In the genomic region with DNA sequence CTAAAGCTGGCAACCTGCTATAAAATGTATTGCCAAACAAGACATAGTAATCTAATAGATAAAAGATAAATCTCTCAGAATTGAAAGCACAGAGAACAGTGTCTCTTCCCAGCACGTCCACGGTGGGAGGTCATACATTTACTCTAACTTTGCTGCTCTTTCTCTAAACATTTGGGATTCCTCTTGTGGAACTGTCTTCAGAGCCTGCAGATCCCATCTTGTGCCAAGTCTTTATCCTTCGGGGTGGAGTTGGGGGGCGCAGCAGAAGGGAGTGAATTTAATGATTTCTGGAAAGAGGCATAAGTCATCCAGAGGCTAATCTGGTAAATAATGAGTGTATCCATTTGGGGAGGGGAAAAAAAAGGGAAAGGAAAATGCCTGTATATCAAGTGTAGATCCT, we compare ENCODE assay signal across 19 mouse cellular contexts.
"Had no signal": no experiment of that assay in that cellular context is flagged by ENCODE, and none has a peak within 500 bp of the region (broad histone marks: within the 10 kb centered on the region; RNA-seq: fewer than 3 reads in every experiment).

No protein-coding gene starts in this region.

- H3K4me3 ChIP-seq: midbrain, embryonic 10.5 days; midbrain, embryonic 12.5 days; myocyte; neural tube, embryonic 13.5 days; neural tube, embryonic 15.5 days had no signal

- DNase-seq: lung, adult 18-20 months; lung, postnatal 10 days; lung, postnatal 4 days; midbrain, embryonic 14.5 days; retina, postnatal 1 day; right cerebral cortex, adult 18-20 months; right cerebral cortex, postnatal 25 days; right cerebral cortex, postnatal 4 days; spleen, adult 18-20 months; thymus, adult 18-20 months; thymus, postnatal 14 days; thymus, postnatal 36 days had no signal

- H3K27me3 ChIP-seq: midbrain, embryonic 12.5 days; neural tube, embryonic 13.5 days; neural tube, embryonic 15.5 days had no signal

- H3K4me2 ChIP-seq: midbrain, embryonic 12.5 days; neural tube, embryonic 13.5 days; neural tube, embryonic 15.5 days had no signal

- H3K9ac ChIP-seq: liver, embryonic 14.5 days; midbrain, embryonic 12.5 days; neural tube, embryonic 13.5 days; neural tube, embryonic 15.5 days had no signal

- ATAC-seq: midbrain, embryonic 16.5 days had no signal

- H3K9me3 ChIP-seq: midbrain, embryonic 10.5 days; midbrain, embryonic 12.5 days; neural tube, embryonic 13.5 days; neural tube, embryonic 15.5 days had no signal

- H3K27ac ChIP-seq: liver, embryonic 14.5 days; midbrain, embryonic 10.5 days; midbrain, embryonic 12.5 days; neural tube, embryonic 13.5 days; neural tube, embryonic 15.5 days had no signal

- H3K36me3 ChIP-seq: midbrain, embryonic 10.5 days; midbrain, embryonic 12.5 days; neural tube, embryonic 13.5 days; neural tube, embryonic 15.5 days had no signal

- H3K4me1 ChIP-seq: midbrain, embryonic 10.5 days; midbrain, embryonic 12.5 days; neural tube, embryonic 13.5 days had no signal
